Mouse (Mus musculus): ENCODE measurements around the gene Coq5. TPM values are rescaled to one million over a fixed set of nuclear protein-coding genes. Genes with fewer than 3 reads are reported as not detected.

The Coq5 gene
- total RNA-seq (2021) = 100 to 1,000 TPM; 159 to 164 TPM

- intact Hi-C loops (cut with DNase I) = loop anchor here (5.0 kb wide), 1 partner anchor 63 kb away; the partner anchor contains the start of genes Gatc and Triap1
- DNase-seq (ENCODE audit: low spot score) = peak; percentile 72
Measured at GRCm38 (mm10) chr5:115279226-115280049, at the start of gene Coq5. Gene Coq5, plus strand, starts transcription at chr5:115279666.

GRCm38 (mm10) chr5:115230830-115231551, 48.5 kb upstream of the Coq5 start:
- DNase-seq (ENCODE audit: low spot score) = no peak
- intact Hi-C loops (cut with DNase I) = no loop called here

GRCm38 (mm10) chr5:115231552-115232120, 47.8 kb upstream of the Coq5 start:
- DNase-seq (ENCODE audit: low spot score) = no peak
- intact Hi-C loops (cut with DNase I) = no loop called here

GRCm38 (mm10) chr5:115232516-115232915, 47.0 kb upstream of the Coq5 start:
- no peak for DNase-seq (ENCODE audit: low spot score)
- intact Hi-C loops (cut with DNase I) = no loop called here

GRCm38 (mm10) chr5:115233031-115233780, 46.3 kb upstream of the Coq5 start:
- no peak for DNase-seq (ENCODE audit: low spot score)
- intact Hi-C loops (cut with DNase I) = no loop called here

- intact Hi-C loops (cut with DNase I) = no loop called here
- no peak for DNase-seq (ENCODE audit: low spot score)
Measured at GRCm38 (mm10) chr5:115234519-115234918, 44.9 kb upstream of the Coq5 start.

GRCm38 (mm10) chr5:115235323-115235771, 44.1 kb upstream of the Coq5 start:
- DNase-seq (ENCODE audit: low spot score) = peak; percentile 67
- intact Hi-C loops (cut with DNase I) = loop anchor here (1.0 to 5.0 kb wide), 2 partner anchors 48 to 107 kb away; partner anchors contain the start of genes Gatc and Triap1

GRCm38 (mm10) chr5:115235786-115236263, 43.6 kb upstream of the Coq5 start, which contains the start of gene Pop5:
Gene Pop5, plus strand, starts transcription at chr5:115235836.
- intact Hi-C loops (cut with DNase I) = loop anchor here (1.0 to 5.0 kb wide), 4 partner anchors 49 to 257 kb away; partner anchors contain the start of genes Gatc and Triap1
- DNase-seq (ENCODE audit: low spot score) = peak; percentile 72

- peak; percentile 88 for DNase-seq (ENCODE audit: low spot score)
- intact Hi-C loops (cut with DNase I) = loop anchor here (2.0 to 5.0 kb wide), 3 partner anchors 104 to 259 kb away; partner anchors contain the start of genes Gatc and Triap1
Measured at GRCm38 (mm10) chr5:115237803-115238728, 41.4 kb upstream of the Coq5 start.

GRCm38 (mm10) chr5:115238729-115239195, 40.7 kb upstream of the Coq5 start:
- intact Hi-C loops (cut with DNase I) = loop anchor here (5.0 kb wide), 1 partner anchor 104 kb away; the partner anchor contains the start of genes Gatc and Triap1
- DNase-seq (ENCODE audit: low spot score) = no peak

- intact Hi-C loops (cut with DNase I) = no loop called here
- DNase-seq (ENCODE audit: low spot score) = no peak
Measured at GRCm38 (mm10) chr5:115240191-115240590, 39.3 kb upstream of the Coq5 start.

- DNase-seq (ENCODE audit: low spot score) = no peak
- intact Hi-C loops (cut with DNase I) = no loop called here
Measured at GRCm38 (mm10) chr5:115255472-115255871, 24.0 kb upstream of the Coq5 start.

- no peak for DNase-seq (ENCODE audit: low spot score)
- intact Hi-C loops (cut with DNase I) = no loop called here
Measured at GRCm38 (mm10) chr5:115256909-115257546, 22.4 kb upstream of the Coq5 start.

GRCm38 (mm10) chr5:115260356-115260755, 19.1 kb upstream of the Coq5 start:
- intact Hi-C loops (cut with DNase I) = no loop called here
- no peak for DNase-seq (ENCODE audit: low spot score)

- intact Hi-C loops (cut with DNase I) = no loop called here
- DNase-seq (ENCODE audit: low spot score) = no peak
Measured at GRCm38 (mm10) chr5:115261141-115261540, 18.3 kb upstream of the Coq5 start.

GRCm38 (mm10) chr5:115261880-115262279, 17.6 kb upstream of the Coq5 start:
- intact Hi-C loops (cut with DNase I) = no loop called here
- DNase-seq (ENCODE audit: low spot score) = no peak

- no peak for DNase-seq (ENCODE audit: low spot score)
- intact Hi-C loops (cut with DNase I) = no loop called here
Measured at GRCm38 (mm10) chr5:115262502-115263291, 16.8 kb upstream of the Coq5 start.

Data from heart, postnatal 25 days (tissue).